In genomic region chr2:156720675-156721553, GRCm38 (mm10) we compare ENCODE assay signal across 8 mouse cellular contexts. TPM values are rescaled to one million over a fixed set of nuclear protein-coding genes. Genes with fewer than 3 reads are reported as not detected.
A peak's percentile ranks its signal among the peaks of the same experiment; 100 is the strongest.
DNase-seq lines count a peak whose midpoint lies in the region; ATAC-seq and TF ChIP-seq lines count a peak whose summit lies in the region.

No protein-coding gene starts in this region.

- peak overlapping the region; percentile 92 for H3K9ac ChIP-seq in heart, embryonic 12.5 days
- H3K9ac ChIP-seq in kidney, embryonic 16.5 days (replicated peaks; ENCODE audit: low read length), result peak overlapping the region; percentile 93
- H3K9ac ChIP-seq in liver, adult 2 months (ENCODE audit: low read depth, low read length), result peak overlapping the region; percentile 94

- H3K27me3 ChIP-seq in erythroblast, embryonic 14.5 days (ENCODE audit: control insufficient read depth), result peaks cover 19% of the 10 kb centered on the region
- no peaks in the 10 kb centered on the region for H3K27me3 ChIP-seq in heart, embryonic 12.5 days (replicated peaks)
- no peaks in the 10 kb centered on the region for H3K27me3 ChIP-seq in kidney, embryonic 16.5 days (ENCODE audit: insufficient read depth, low read length)
- no peaks in the 10 kb centered on the region for H3K27me3 ChIP-seq in liver, adult 2 months (ENCODE audit: control insufficient read depth, insufficient read depth, low read length)

- H3K27ac ChIP-seq in heart, embryonic 12.5 days (ENCODE audit: poor library complexity, severe bottlenecking), result peak overlapping the region; percentile 76
- peak overlapping the region; percentile 85 for H3K27ac ChIP-seq in kidney, embryonic 16.5 days (ENCODE audit: low read length)
- H3K27ac ChIP-seq in liver, adult 2 months (replicated peaks; ENCODE audit: insufficient read depth, low read depth, low read length), result peak overlapping the region; percentile 85

- H3K4me1 ChIP-seq in erythroblast, embryonic 14.5 days (ENCODE audit: control insufficient read depth), result peaks cover 53% of the 10 kb centered on the region
- peaks cover 69% of the 10 kb centered on the region for H3K4me1 ChIP-seq in heart, embryonic 12.5 days (replicated peaks)
- H3K4me1 ChIP-seq in kidney, embryonic 16.5 days (ENCODE audit: insufficient read depth, low read length), result peaks cover 66% of the 10 kb centered on the region
- peaks cover 2% of the 10 kb centered on the region for H3K4me1 ChIP-seq in liver, adult 2 months (ENCODE audit: control insufficient read depth, insufficient read depth, low read length)

- peak; percentile 90 for ATAC-seq in heart, embryonic 12.5 days (ENCODE audit: insufficient number of reproducible peaks, low FRiP score)
- ATAC-seq in kidney, embryonic 16.5 days (ENCODE audit: low FRiP score, low TSS enrichment), result peak; percentile 87
- peak; percentile 57 for ATAC-seq in monocyte, adult 5-6 weeks (replicated peaks; ENCODE audit: insufficient number of reproducible peaks, low FRiP score, low TSS enrichment, poor library complexity, severe bottlenecking)

- TF ChIP-seq POLR2A in liver, adult 2 months (IDR thresholded peaks at IDR 0.05; ENCODE audit: extremely low read depth, insufficient read depth, low read length), result peak; percentile 78

- peak; percentile 69 for TF ChIP-seq CTCF in liver, adult 2 months (IDR thresholded peaks at IDR 0.05; ENCODE audit: low read depth, low read length)

- peak overlapping the region; percentile 81 for H3K4me3 ChIP-seq in erythroblast, embryonic 14.5 days (replicated peaks)
- peak overlapping the region; percentile 73 for H3K4me3 ChIP-seq in heart, embryonic 12.5 days
- peak overlapping the region; percentile 83 for H3K4me3 ChIP-seq in kidney, embryonic 16.5 days (ENCODE audit: low read length)
- peak overlapping the region; percentile 78 for H3K4me3 ChIP-seq in liver, adult 2 months (ENCODE audit: insufficient read depth, low read depth, low read length)

- H3K4me2 ChIP-seq in heart, embryonic 12.5 days, result peak overlapping the region; percentile 90
- H3K4me2 ChIP-seq in kidney, embryonic 16.5 days (replicated peaks; ENCODE audit: low read depth, low read length), result peak overlapping the region; percentile 95

- H3K9me3 ChIP-seq in erythroblast, embryonic 14.5 days (ENCODE audit: control insufficient read depth, low read length), result no peaks in the 10 kb centered on the region
- no peaks in the 10 kb centered on the region for H3K9me3 ChIP-seq in heart, embryonic 12.5 days (replicated peaks)
- H3K9me3 ChIP-seq in kidney, embryonic 16.5 days (ENCODE audit: low read length), result no peaks in the 10 kb centered on the region

- under 1% methylated on average over 102 of the region's 114 CpGs for WGBS in heart, embryonic 12.5 days
- under 1% methylated on average over 86 of the region's 114 CpGs for WGBS in kidney, embryonic 16.5 days
- under 1% methylated on average over 108 of the region's 114 CpGs for WGBS in liver, adult 2 months

- peak; percentile 95 for DNase-seq in CD4-positive, CD25-positive, alpha-beta regulatory T cell, adult 2 months (ENCODE audit: low read depth, low spot score)
- peak; percentile 86 for DNase-seq in brain, embryonic 18.5 days (ENCODE audit: low read depth, low spot score)
- DNase-seq in liver, adult 2 months (ENCODE audit: extremely low read depth, low read depth, low spot score), result peak; percentile 74
- DNase-seq in spleen, postnatal 36 days (ENCODE audit: low spot score in 2 of 2), result peak; percentile 90 to 94

- peaks cover under 1% of the 10 kb centered on the region; the same call in 1 of the 2 replicates for H3K36me3 ChIP-seq in erythroblast, embryonic 14.5 days (ENCODE audit: control insufficient read depth)
- no peaks in the 10 kb centered on the region for H3K36me3 ChIP-seq in heart, embryonic 12.5 days
- no peaks in the 10 kb centered on the region for H3K36me3 ChIP-seq in kidney, embryonic 16.5 days (ENCODE audit: insufficient read depth, low read length)
- no peaks in the 10 kb centered on the region for H3K36me3 ChIP-seq in liver, adult 2 months (ENCODE audit: control insufficient read depth, insufficient read depth, low read length)

- H3K79me2 ChIP-seq in liver, adult 2 months (ENCODE audit: control insufficient read depth, insufficient read depth, low read length), result peaks cover 8% of the 10 kb centered on the region; the same call in 1 of the 2 replicates

RNA-seq across cellular contexts. Expression of gene Myl9, which starts 54.3 kb away (rescaled TPM):
- 0.10 and 0.13 TPM in 2 replicates for polyA plus RNA-seq in erythroblast, embryonic 14.5 days (2012)
- 1,723 and 1,724 TPM in 2 replicates for polyA plus RNA-seq in heart, embryonic 12.5 days (2016; fragmentation: Nextera tagmentation; extraction: Ambion mirVana)
- 447 and 578 TPM in 2 replicates for polyA plus RNA-seq in kidney, embryonic 16.5 days (2015; fragmentation: Nextera tagmentation; extraction: Ambion mirVana)
- total RNA-seq in liver, adult 2 months (2014; rRNA removed), result 5.6 and 6.4 TPM in 2 replicates
- polyA plus RNA-seq in liver, adult 2 months (2012; rRNA removed), result 4.6 and 6.1 TPM in 2 replicates
- total RNA-seq in monocyte, adult 5-6 weeks (2017), result 5.0 to 95.3 TPM (median 6.6 TPM) in 3 replicates

Comparison
In these comparisons a context has a peak if more than half of its experiments do, and no peak if none do; other contexts are left out.
1. Peak in every context shown above with its lines: DNase-seq, ATAC-seq, H3K4me3 ChIP-seq and H3K27ac ChIP-seq.
2. RNA of gene Myl9, which starts 54.3 kb away (polyA plus RNA-seq): 1,723 to 1,724 TPM in heart, embryonic 12.5 days and 447 to 578 TPM in kidney, embryonic 16.5 days; 4.6 to 6.1 TPM in liver, adult 2 months and 0.10 to 0.13 TPM in erythroblast, embryonic 14.5 days; every median in the first group is over 10 times any median in the second.